Mouse (Mus musculus): ENCODE results near the gene Iqcn.

Iqcn gene

GRCm38 (mm10) chr8:70700555-70700922, 2.7 kb upstream of the Iqcn start:
- DNase-seq (ENCODE audit: low spot score), result peak; percentile 92

DNA sequence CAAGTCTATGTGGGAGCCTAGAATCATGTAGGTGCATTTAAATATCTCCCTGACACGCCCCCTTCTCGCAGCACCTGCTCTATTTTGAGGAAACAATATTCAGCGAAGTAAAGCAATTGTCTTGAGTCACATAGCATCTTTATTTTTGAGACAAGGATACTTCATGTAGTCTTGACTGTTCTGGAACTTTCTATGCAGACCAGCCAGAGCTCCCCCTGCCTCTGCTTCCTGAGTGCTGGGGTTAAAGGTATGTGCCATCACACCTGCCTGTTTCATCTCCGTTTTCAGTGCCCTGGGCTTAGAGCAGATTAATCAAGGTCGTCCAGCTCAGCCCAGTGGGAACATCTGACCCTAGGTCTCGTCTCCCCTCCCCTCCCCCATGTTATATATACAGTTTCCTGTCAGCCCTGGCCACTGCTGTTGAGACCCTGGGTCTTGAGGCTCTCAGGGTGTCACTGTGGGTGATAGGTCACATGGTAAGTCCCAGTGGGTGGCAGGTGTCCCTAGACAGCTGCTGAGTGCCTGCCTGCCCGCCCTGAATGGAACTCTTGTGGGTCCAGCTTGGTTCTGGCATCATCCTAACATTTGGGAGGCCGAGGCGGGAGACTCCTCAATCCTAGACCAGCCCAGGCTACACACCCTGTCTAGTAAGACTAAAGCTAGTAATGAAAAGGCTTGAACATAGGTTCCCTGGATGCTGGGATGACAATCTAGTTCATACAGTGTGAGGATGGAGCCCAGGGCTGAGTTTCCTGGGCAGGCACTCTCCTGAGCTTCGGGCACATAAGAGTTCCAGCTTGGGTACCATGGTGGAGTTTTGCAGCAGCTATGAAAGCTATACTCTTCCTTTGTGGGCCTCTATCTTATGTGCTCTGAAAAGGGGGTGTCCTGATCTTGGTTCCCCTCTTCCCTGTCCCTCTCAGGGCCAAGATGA, 1.9 kb upstream of the Iqcn start:
- DNase-seq (ENCODE audit: low spot score), result no peak

DNA sequence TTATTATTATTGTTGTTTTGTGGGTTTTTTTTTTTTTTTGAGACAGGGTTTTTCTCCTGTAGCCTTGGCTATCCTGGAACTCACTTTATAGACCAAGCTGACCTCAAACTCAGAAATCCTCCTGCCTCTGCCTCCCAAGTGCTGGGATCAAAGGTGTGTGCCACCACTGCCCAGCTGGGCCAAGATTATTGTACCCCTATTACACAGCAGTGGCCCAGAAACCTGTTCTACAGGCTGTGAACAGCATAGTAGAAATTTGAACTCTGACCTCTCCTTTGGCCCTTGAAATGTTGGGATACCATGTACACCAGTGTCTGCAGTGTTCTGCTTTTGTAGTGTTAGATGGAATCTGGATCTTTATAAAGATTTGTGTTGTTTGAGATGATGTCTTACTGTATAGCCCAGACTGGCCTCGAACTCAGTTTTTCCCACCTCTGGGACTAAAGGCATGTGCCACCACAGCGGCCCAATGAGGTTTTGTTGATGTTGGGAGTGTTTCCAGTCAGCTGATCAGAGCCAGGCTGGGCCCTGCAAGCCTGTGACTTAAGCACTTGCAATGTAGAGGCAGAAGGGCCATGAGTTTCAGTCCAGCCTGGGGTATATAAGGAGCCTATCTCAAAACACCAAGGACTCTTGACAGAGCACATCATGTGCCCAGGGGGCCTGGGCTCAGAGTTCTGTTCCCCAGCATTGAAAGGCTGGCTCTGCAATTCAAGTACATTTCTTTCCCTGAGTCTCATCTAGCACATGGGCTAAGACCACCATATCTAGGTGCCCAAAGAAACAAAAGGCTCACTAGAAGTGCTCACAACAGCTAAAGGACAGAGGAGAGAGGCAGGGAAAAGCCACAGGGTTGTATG, 1.0 kb upstream of the Iqcn start:
- DNase-seq (ENCODE audit: low spot score), result no peak

DNA sequence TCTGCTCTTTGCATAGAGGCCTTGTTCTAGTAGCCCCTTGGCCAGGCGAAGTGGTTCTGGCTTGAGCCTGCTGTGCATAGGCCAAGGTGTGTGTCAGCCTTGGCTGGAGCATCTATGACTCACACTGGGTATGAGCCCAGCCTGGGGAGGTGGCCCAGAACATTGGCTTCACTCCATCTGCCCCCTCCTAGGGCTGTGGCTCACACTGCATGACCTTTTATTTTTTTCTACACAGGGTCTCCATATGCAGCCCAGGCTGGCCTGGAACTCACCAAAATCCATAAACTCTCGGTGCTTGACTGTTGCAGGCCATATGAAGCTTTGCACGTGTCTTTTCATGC, 445 bp upstream of the Iqcn start:
- DNase-seq (ENCODE audit: low spot score), result peak; percentile 69

- DNase-seq (ENCODE audit: low spot score), result no peak
Observed at GRCm38 (mm10) chr8:70708281-70708680, 5.0 kb downstream of the Iqcn start.

- DNase-seq (ENCODE audit: low spot score), result no peak
Observed at GRCm38 (mm10) chr8:70709794-70710193, 6.5 kb downstream of the Iqcn start.

DNA sequence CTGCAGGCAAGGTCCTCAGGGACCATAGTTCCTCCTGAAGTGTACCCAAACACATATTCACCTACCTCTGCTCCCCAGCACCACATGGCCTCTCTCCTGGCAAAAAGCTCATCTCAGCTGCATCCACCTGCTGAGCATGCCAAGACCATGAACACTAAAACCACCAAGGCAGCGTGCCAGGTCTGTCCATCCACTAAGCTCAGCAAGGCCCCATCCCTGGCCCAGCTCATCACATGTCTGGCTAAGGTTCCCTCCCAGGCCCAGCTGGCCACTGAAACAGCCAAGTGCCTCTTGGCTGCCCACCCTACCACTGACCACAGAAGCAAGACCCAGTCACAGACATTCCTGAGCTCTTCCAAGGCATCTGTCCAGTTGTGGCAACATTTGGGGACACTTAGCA, 7.0 kb downstream of the Iqcn start:
- no peak for DNase-seq (ENCODE audit: low spot score)

DNA sequence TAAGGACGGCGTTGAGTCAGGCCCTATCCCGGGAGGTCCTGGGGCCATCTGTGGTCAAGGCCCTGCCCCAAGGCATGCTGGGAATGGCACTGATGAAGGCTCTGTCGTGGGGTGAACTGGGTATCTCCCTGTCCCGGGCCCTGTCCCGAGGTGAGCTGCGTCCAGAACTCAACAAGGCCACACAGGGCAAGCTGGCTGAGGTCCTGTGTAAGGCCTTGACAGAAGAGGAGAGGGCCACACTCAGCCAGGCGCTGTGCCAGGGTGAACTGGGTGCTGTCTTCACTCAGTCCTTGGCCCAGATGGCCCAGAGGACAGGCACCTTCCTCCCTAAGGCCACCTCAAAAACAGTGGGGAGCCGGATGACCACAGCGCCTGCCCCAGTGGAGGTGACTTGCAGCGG, 7.8 kb downstream of the Iqcn start:
- DNase-seq (ENCODE audit: low spot score), result no peak

GRCm38 (mm10) chr8:70713991-70714390, 10.7 kb downstream of the Iqcn start:
- DNase-seq (ENCODE audit: low spot score), result no peak

DNA sequence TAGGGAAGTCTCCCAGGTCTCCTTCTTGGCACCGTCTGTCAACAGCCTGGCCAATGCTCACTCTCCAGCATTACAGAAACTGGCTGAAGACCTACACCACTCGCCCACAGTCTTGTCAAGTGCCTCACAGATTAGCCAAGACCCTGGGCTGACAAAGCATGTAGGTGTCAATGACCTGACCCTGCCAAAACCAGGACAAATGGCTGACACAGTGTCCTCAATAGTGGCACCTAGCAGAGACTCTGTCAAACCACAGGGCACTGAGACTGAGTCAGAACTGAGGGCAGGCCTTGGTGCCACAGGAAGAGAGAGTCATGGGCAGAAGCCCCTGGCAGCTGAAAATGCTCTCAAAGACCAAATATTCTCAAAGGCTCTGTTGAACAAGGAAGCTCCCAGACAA, 11.8 kb downstream of the Iqcn start:
- DNase-seq (ENCODE audit: low spot score), result no peak

DNA sequence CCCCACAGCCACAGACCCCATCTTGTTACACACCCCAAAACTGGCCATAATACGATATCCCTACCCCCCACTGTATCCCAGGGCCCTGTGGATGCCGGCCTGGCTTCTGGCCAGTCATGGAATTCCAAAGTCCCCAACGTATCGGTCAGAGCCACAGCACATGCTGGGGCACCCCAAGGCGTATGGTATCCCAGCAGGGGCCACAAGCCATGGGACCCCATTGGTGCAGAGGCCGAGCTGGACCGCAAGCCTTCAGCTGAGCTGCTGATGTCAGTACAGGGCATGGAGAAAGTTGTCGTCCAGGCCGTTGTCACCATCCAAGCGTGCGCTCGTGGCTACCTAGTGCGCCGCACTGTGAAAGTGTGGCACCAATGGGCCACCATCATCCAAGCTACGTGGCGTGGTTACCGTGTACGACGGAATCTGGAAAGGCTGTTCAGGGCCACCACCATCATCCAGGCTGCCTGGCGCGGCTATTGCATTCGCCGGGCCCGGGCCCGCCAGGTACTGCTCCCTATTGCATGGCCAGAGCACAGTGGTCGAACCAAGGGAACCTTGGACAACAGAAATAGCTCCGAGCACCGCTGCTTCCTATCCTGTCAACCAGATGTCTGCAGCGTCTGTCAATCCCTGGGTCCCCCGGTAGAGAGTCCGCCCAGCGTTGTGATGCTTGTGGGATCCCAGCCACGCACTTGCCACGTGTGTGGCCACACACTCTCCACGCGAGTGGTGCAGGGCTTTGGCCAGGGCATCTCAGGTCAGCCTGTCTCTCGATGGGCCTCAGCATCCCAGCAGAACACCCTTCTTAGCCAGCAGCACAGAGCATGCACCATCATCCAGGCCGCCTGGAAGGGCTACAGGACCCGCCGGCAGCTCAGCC, 13.5 kb downstream of the Iqcn start:
- no peak for DNase-seq (ENCODE audit: low spot score)

GRCm38 (mm10) chr8:70718297-70718696, 15.0 kb downstream of the Iqcn start, which contains the start of gene Gm3336:
TSS of gene Gm3336 (plus strand) at chr8:70718543.
- peak; percentile 74 for DNase-seq (ENCODE audit: low spot score)

DNA sequence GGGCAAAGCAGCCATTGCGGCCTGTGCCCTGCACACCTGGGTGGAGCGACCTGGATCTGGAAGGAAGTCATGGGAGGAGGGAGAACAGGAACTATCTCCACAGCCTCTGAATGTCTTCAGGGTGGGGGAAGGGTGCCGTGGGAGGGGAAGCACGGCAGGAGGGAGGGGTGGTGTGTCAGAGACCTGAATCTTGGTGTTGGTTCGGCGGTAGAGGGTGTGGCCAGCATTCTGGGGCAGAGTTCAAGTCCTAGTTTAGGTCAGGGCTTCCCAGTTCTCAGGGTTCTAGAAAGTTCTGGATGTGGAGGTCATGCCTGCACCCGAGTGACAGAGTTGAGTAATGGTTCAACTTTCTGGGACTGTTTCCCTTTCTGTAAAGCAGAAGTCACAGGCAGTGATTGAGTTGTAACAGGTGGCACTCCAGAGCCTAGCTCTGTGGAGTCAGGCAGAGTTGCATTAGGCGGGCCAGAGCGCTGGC, 16.6 kb downstream of the Iqcn start:
- DNase-seq (ENCODE audit: low spot score), result peak; percentile 53

GRCm38 (mm10) chr8:70720739-70721138, 17.5 kb downstream of the Iqcn start:
- peak; percentile 84 for DNase-seq (ENCODE audit: low spot score)

DNA sequence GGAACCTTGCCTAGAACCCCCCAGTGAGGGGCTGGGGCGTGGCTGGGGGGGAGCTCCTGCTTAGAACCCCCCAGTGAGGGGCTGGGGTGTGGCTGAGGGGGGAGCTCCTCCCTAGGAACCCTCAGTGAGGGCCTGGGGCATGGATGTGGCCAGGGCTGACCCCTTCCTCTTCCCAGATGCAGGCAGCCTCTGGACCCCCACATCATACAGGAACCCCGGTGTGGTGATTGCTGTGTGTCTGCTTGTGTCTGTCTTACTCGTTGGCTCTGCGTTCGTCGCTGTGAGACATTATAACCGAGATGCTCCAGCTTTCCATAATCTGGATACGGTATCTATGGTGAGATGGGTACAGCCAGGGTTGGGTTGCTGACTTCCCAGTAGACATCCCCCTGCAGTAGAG, 18.3 kb downstream of the Iqcn start:
- no peak for DNase-seq (ENCODE audit: low spot score)

DNA sequence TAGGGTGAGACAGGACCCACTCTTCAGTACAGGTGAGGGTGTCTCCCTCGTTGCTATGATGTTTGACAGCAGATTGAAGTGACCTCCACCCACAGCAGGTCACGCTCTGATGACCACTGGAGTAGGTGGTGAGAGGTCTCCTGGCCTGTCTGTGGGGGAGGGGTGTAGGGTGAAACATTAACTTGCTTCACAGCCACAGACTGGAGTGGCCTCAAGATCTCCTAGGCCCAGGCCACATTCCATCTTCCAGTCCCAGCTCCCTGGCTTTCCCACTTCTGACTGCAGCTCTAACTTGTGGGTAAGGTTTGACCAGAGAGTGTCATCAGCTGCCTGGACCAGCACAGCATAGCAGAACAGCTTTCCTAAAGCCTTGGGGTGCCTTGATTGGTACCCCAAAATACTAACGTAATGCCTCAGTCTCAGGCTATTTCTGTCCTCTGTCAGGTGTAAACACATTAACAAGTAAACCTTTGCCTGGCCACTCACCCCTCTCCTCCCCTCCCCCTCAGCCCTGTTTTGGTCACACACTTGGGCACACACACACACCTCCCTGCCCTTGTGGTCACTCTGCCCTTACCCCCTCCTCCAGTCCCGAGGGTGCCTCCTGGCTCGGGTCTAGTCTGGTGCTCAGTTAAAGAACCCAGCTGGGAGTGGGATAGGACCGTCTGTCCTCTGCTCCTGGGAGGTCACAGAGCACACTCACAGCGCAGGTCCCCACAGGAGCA, 20.4 kb downstream of the Iqcn start, which contains the start of gene Pde4c:
Gene Pde4c, plus strand, starts transcription at position 235 of the 725 bp plus-strand sequence.
- DNase-seq (ENCODE audit: low spot score), result peak; percentile 84

GRCm38 (mm10) chr8:70724216-70724615, 21.0 kb downstream of the Iqcn start:
- DNase-seq (ENCODE audit: low spot score), result no peak

DNA sequence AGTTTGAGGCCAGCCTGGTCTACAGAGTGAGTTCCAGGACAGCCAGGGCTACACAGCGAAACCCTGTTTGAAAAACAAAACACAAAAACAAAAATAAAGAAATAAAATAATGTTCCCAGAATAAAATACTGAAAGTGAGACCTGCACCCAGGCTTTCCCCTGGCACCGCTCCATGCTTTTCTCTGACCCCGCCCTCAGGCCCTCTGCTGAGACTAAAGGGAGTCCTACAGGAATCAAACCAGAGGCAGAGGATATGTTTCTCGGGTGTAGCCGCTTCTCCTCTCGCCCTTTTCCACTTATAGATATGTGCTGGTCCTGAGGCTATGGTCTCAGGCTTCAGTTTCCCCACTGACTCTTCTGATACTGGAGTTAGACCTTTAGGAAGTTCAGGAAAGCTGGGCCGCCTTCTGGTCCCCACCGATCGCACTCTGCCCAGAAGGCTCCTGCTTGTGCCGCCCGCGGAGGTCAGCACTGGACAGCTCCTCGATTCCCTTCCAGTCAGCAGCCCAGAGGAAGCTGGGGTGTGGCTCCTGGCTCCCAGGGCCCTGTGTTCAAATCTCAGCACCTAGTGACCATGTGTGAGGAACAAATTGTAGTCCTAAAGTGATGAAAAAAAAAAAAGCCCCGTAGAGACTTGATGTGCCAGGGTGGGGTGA, 22.7 kb downstream of the Iqcn start:
- DNase-seq (ENCODE audit: low spot score), result no peak

DNA sequence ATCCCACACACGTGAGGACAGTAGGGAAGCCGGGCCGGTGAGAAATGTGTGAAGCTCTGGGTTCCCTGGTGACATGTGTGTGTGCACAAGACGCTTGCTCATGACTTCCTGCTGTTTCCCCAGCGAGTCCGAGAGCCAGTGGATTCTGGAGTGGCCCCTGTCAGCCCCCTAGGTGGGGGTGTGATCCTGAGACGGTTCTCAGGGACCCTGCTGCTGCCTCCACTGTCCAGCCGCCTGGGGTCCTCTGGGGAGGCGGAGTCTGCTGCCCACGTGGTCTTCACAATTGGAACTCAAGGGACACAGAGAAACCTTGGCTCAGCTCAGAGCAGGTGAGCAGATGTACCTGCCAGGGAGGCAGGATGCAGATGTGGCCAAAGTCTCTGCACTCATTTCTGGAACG, 23.5 kb downstream of the Iqcn start:
- no peak for DNase-seq (ENCODE audit: low spot score)

DNA sequence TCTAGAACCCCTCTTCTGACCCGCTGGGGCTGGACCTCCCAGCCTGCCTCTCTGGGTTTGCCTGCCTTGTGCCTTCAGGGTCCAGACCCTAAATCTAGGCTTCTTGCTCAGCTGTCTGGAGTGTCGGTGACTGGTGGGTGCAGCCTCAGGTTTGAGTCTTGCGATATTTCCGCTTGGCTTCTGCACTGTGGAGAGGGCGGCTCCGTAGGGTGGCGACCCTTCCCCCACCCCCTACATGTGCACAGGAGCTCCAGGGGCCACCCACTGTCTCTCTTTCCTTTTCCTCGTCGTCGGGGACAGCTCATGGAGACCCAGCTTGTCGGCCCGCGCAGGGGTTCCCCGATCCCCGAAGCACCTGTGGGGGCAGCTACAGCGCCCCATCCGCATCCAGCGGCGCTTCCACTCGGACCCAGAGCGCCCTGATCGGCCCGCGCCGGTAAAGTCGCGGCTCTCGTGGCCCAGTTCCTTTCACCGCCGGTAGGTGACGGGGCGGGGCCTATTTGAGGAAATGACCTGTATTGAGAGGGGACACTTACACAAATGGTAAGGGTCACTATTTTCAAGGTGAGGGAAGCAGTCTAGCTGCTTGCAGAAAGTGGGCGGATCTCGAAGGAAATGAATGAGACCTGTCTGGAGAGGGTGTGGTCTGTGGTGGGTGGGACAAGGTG, 26.7 kb downstream of the Iqcn start:
- DNase-seq (ENCODE audit: low spot score), result no peak
